Mouse (Mus musculus) CH12F3 (cell line): ENCODE data around the gene Boc.
"Not testable (repeated sequence)": the region's sequence is repeated elsewhere in the genome, so short reads cannot be mapped to it uniquely, and the experiment has no call there.

Source experiments
- in situ Hi-C: fragments of 300-500 bp; cut with MboI; formaldehyde crosslinking; loops from 2 replicates; pipeline ENCODE4 v1.14.3; 2020; ENCODE audit warnings: low sequenced_read_pairs

The Boc gene

DNA sequence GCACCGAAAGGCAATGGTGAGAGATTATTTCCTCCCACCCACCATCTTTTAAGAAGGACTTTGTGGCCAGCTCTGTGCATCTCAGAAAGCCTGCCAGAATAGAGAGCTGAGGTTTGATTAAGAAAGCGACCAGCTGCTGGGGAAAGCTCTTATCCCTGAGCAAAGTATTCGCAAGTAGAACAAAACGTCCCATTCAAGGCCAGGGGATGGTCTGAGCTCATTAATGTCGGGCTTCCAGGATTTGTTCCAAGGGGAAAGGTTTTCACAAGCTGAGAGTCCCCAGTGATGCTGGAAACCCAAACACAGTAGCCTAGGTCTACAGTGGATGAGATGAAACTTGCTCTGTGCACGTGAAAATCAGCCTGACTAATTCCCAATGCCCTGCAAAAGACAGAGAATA, 64.8 kb downstream of the Boc start:
- in situ Hi-C loops: loop anchor here (25.0 kb wide), 1 partner anchor 618 kb away; no protein-coding TSS in a partner anchor

DNA sequence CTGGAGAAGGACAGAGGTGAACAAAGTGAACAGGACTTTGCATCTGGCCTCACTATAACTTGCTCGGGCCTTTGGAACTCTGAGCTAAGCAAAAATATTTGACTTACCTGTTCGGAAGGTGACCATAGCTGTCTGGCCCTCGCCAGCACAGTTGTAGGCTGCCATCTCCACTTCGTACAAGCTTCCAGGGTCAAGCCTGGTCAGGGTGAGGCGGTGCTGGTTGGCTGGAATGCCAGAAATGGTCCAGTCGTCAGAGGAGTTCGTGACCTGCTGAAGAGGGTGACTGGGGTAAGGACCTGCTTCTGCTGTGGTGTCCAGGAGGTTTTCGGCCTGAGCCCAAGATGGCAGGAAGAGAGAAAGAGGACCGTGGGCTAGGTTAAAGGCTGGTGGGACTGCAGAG, 66.0 kb downstream of the Boc start:
- in situ Hi-C loops: loop anchor here (25.0 kb wide), 1 partner anchor 620 kb away; no protein-coding TSS in a partner anchor

DNA sequence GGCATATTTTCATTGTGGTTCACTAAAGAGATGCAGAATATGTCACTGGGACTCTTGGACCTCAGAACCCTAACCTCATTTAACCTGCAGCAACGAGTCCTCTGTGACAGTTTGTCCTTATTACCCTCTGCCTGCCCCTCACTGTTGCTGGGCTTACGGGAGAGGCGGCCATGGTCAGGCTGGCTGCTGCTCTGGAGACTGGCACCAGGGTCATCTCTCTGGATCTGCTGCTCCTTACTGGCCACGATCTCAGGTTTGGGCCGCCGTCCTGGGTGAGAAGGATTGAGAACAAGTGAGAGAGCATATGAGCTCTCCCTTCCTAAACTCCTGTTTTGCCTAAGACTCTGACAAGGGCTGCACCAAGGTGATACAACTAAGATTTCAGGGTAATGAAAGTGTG, 66.5 kb downstream of the Boc start:
- in situ Hi-C loops: loop anchor here (25.0 kb wide), 1 partner anchor 620 kb away; no protein-coding TSS in a partner anchor

DNA sequence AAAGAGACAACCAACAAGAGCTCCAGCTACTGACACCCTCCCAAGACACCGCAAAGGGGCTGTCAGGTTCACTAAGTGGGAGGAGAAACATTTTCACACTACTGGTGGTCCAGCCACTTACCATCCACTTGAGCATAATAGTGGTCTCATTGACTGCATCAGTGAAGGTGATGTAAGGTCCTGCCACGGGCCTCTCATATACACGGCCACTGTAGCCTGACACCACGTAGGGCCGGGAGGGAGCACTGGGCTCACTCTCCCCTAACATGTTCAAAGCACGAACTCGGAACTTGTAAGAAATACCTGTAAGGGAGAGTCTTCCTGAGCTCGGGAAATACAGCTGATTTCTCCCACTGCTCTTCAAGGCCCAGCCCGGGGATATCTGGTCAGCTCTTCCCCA, 67.6 kb downstream of the Boc start:
- in situ Hi-C loops: loop anchor here (25.0 kb wide), 1 partner anchor 621 kb away; no protein-coding TSS in a partner anchor

DNA sequence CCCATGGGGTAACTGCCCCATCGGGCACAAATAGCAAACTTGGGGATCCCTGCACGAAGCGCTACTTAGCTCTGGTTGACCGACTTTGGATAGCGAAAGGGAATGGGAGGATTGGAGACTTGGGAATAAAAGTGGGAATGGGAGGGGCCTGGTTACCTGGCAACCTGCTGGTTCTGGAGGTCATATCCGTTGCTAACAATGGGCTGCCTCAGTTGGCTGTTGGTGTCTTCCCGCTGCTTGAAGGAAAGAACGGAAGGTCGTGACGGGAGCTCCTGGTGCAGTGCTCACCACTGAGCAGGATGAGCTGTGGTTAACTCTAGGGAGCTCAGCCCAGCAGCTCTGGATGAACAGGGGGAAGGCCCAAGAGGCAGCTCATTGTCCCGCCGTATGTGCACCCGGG, 71.5 kb downstream of the Boc start:
- in situ Hi-C loops: loop anchor here (10.0 to 25.0 kb wide), 2 partner anchors 238 to 625 kb away; partner anchors contain the start of gene Nepro

DNA sequence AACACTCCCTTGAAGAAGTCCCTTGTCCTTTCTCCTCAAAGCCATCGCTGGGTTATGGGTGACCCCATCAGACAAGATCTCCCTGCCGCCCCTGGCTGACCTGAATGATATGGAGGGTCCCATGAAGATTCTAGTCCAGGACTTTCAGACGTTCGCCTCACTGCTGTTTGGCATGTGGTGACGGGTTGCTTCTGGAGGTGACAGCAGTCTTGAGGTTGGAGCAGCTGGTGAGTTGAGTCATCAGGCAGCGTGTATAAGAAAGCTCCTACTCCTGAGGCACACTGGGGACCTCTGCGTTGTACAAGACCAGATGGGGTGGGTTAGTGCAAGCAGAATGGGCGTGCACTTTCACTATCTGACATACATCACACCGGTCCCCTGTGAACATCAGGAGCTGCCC, 72.1 kb downstream of the Boc start:
- in situ Hi-C loops: loop anchor here (10.0 to 25.0 kb wide), 2 partner anchors 238 to 626 kb away; partner anchors contain the start of gene Nepro

DNA sequence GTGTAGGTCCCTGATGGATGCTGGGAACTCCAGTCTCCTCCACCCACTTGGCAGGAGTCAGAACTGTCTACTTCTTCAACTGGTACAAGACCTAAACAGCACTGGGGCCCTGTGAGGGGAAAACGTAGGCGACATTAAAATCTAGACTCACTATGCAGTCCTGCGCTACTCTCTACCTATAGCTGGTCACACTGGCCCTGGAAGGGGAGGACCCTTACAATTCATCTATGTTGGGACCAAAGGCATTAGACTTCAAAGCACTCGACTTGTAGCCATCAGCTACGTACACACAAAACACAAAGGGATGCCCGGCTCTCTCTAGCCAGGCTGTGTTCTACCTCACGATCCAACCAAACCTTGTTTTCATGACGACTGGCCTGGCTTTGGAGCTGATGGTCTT, 73.0 kb downstream of the Boc start:
- in situ Hi-C loops: loop anchor here (10.0 to 25.0 kb wide), 2 partner anchors 239 to 627 kb away; partner anchors contain the start of gene Nepro

DNA sequence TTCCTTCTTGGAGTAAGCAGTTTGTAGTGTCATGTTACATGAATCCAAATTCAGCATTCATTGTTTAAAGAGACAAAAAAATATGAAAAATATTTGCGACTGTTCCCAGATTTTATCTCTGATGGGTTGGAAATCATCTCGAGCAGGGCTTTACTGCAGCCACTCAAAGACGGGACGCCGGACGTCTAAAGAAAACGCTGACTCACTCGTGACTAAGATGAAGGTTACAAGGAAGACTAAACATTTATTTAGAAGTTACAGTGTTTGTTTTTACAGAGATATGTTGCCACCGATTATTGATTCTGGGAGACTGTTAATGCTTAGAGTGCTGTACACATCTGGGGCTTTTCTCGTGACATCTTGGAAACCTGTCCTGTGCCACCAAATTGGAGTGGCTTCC, 73.9 kb downstream of the Boc start:
- in situ Hi-C loops: loop anchor here (10.0 to 25.0 kb wide), 2 partner anchors 240 to 627 kb away; partner anchors contain the start of gene Nepro

DNA sequence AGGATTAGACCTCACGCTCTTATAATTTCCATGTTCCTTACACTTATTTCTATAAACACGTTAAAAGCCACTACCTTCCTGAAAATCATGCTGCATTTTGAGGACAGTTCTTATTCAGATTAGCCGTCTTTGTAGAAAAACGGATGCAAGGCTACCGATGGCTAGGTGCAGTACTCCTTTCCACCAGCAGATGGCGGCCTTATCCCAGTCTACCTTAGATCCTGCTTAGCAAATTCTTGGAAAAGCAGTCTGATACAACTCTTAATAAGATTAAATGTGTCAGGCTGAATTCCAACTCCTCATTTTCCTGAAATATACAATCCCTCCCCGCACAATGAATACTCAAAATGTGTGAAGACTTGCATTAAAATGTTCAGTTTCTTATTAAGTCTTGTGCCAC, 74.6 kb downstream of the Boc start:
- in situ Hi-C loops: loop anchor here (10.0 to 25.0 kb wide), 2 partner anchors 241 to 628 kb away; partner anchors contain the start of gene Nepro

DNA sequence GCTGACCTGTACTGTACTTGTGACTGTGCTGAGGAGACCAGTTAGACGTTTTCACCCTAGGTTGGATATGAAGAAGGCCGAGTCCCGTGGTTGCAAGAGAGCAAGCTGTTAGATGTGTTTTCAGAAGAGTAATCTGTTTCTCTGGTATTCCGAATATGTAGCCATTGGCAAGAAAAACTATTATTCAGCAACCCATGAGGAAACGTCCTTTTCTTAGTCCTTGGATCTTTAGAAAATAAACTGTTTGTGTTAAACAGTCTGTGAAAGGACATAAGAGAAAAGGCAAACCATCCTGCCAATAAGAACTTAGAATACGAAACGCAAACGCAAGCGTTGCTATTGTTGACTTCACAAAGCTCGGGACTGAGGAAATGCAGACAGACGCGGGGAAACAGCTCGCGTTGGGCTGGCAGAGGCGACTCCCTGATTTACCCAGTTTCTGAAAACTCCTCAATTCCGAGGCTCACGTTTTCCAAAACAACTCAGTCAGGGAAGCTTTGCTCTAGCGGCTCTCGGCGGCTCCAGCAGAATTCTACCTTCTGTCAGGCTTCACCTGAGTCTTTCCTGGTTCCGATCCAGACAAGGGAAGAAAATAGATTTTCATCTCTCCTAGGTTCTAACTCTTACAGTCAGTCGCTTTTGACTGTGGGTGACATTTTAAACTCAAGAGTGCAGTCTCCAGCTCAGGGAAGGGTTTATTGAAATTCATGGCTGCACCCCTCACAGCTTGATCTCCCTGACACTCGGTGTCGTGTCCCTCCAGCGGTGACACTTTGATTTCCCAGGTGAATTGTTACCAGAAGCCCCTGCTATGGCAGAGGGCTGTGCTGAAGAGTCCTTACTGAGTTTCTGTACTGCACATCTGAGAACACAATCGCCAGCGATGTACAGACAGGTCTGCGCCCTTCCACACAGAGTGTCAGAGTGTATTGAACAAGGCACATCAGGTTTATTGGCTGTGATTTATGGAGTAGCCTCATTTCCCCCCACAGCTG, 76.8 kb downstream of the Boc start:
- in situ Hi-C loops: loop anchor here (10.0 to 25.0 kb wide), 2 partner anchors 243 to 630 kb away; partner anchors contain the start of gene Nepro

DNA sequence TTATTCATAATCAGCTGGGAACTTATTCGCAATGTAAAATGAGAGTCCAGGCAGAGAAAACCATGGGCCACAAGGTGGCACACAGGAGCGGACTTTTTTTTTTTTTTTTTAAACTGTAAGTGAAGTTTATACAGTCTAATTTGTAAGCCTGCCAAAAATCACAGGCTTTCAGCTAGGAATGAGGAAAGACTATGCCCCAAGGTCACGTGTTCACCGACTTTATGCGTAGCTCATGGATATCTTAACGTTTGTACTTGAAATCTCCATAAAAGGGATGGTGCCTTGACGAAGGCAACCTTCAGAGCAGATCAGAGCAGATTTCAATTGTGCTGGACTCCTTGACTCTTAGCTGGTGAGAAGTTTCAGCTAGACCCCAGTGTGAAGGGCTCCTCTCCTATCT, 78.1 kb downstream of the Boc start:
- in situ Hi-C loops: loop anchor here (10.0 to 25.0 kb wide), 2 partner anchors 244 to 632 kb away; partner anchors contain the start of gene Nepro

DNA sequence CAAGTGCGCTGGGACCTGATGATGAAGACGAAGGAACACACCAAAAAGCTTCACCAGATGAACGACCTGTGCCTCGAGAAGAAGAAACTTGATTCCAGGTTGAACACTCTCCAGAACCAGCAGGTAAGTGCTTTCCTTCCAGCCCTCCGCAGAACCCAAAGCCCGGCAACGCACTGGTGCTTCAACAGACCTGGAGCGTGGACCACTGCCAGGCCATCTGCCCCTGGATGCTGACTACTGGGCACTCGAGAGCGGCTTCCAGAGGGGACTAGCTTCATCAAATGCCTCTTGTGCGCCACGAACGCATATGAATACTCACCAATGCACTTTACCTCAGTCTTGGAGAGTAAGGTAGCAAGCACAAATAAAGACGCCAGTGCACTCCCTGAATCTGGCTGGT, 78.8 kb downstream of the Boc start:
- in situ Hi-C loops: loop anchor here (10.0 to 25.0 kb wide), 2 partner anchors 245 to 632 kb away; partner anchors contain the start of gene Nepro

DNA sequence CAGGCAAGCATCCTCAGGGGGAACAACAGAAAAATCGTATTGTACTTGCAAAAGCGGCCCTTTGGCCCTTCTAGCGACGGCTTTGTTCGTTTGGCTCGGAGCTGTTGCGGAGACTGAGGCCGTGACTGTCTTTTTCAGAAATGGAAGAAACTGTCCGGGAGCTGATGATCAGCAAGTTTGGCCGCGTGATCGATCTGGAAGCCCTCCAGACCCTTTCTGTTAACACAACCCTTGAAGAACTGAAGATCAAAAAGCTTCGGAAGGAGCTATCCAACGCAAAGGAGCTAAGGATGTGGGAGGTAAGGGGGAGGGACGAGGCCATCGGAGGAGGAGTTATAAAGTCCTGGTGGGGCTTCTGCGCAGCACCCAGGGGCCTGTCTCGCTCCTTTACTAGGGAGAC, 79.9 kb downstream of the Boc start:
- in situ Hi-C loops: loop anchor here (25.0 kb wide), 1 partner anchor 634 kb away; no protein-coding TSS in a partner anchor

DNA sequence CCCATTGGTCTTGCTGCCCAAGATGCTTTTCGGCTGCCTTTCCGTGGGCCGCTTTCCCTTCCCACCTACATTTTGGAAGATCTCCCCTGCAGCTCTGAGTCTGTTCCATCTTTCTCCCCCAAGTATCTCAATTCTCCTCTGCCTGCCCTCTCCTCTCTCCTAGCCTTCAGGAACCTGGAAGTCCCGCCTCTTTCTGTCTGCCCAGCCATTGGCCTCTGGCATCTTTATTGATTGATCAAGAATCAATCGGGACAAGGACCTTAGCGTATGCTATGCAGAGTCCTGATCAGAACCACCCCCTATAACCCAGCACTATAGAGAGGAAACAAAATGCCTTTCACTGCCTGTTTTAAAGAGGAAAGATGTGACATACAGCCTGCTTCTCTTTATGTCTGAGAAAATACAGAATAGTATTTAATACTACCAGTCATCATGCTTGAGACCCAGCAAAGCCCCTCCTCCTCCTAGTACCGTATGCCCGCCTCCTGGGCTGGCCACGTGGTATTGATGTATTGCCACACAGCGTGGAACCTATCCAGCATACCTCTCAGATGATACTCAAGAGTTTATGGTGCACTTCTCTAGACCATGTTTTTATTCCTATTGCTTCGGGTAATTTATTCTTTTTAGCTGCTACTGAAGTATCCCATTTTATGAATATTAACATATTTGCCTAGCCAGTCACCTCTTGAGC, 82.9 kb downstream of the Boc start:
- in situ Hi-C loops: loop anchor here (25.0 kb wide), 1 partner anchor 636 kb away; no protein-coding TSS in a partner anchor

DNA sequence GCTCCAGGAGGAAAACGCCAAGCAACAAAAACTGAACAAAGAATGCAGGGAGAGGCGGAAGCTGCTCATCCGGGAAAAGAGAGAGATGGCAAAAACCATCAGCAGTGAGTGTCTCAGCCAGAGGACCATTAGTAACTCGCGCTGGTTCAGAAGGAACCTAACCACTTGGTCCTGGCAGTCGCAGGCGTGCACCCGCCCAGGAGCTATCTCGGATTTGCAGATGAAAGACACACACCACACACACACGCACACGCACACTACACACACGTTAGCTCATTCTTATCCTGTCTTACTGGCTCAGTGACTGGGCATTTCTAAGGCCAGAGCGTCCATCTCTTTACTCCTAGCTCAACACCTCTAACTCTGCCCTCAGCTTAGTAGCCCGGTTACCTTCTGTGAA, 83.4 kb downstream of the Boc start:
- in situ Hi-C loops: loop anchor here (25.0 kb wide), 1 partner anchor 637 kb away; no protein-coding TSS in a partner anchor

DNA sequence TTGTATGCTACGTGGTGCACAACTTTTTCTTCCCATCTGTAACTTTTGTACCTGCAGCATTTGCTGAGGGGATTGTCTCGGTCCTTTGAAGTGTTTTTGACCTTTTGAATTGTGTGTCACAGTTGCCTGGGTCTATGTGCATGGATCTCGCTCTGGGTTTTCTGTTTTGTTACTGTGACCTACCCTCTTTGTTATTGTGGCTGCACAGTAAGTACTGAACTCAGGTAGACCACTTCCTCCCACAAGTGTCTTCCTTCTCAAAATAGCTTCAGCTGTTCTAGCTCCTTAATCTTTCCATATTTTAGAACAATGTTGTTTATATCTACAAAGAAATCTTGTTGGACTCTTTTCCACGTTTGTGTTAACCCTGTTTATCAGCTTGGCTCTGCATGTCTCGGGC, 97.8 kb downstream of the Boc start:
- in situ Hi-C loops: no loop called here

DNA sequence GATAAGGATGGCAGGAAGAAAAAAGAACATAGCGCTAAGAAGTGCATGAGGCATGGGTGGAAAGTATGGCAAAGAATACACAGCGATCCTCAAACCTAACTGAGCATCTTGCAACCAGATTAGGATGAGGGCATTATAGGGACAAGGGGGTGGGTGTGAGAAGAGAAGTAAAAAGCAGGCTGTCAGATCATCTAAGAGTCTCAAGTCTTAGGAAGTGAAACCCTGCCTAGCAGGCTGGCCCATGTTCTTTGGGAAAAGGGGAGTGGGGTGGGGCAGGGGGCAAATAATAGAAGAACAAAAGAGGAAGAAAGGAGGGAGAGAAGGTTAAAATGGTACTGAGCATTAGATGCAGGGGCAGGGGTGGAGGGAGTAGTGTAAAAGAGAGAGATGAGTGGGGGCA, 99.9 kb downstream of the Boc start:
- in situ Hi-C loops: no loop called here

DNA sequence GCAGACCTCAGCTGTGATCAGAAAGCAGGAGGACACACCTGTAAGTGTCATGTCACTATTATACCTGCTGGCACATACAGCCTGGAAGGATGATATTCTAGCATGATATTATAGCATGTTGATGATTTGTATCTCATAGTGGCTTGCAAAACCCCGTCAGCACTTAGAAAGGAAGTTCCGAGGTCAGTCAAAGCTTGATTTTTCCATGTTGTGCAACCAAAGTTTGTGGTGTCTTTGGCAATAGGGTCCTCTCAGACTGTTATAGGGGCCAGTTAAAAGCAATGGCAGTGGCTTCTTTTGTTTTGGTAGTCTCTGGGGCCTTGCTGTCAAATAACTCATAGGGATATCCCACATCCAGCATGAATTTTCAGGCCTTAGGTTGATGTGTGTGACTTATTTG, 100.8 kb downstream of the Boc start:
- in situ Hi-C loops: no loop called here

DNA sequence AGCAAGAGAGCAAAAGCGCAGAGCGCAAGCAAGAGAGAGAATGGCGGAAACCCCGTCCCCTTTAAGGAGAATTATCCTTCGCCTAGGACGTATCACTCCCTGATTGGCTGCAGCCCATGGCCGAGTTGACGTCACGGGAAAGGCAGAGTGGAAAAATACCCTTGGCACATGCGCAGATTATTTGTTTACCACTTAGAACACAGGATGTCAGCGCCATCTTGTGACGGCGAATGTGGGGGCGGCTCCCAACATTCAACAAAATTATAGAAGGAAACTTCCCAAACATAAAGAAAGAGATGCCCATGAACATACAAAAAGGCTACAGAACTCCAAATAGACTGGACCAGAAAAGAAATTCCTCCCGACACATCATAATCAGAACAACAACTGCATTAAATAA, 116.8 kb downstream of the Boc start:
- in situ Hi-C loops: not testable (repeated sequence)

DNA sequence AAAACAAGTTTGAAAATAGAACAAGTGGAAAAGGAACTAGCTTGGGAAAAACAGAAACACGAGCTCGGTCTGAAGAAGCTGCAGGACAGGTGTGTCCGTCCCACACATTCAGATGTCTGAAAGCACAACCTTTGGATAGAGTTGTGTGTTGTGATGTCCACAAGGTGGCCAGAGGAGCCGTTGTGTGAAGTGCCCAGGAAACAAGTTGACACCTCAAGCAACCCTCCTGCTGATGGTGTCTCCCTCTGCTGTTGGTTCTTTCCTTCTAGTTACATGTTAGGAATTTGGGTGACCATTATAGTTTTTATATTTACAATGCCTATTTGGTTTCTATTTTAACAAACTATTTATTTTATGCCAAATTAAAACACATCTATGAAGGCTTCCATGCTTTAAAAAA, 123.2 kb downstream of the Boc start:
- in situ Hi-C loops: no loop called here
